Mouse (Mus musculus) liver, embryonic 11.5 days (tissue): ENCODE results near the gene Zpld1. TPM values are rescaled to one million over a fixed set of nuclear protein-coding genes. Genes with fewer than 3 reads are reported as not detected.

Experiments used
- ATAC-seq: fragments of 200-750 bp; cut with Nextera tagmentation; replicated peaks from 2 replicates; pipeline ENCODE4 v1.8.0; 2017; ENCODE audit warnings: moderate number of reproducible peaks, mild to moderate bottlenecking, moderate TSS enrichment, moderate library complexity; ENCODE audit not compliant: low FRiP score
- DNase-seq: peaks from one replicate; pipeline ENCODE4 v3.0.0-alpha.2; 2017; ENCODE audit warnings: low spot score
- H3K27ac ChIP-seq: fragments of 300-500 bp; sonication (generic); 2 replicates; pipeline ENCODE4 v1.5.1; 2014; ENCODE audit warnings: mild to moderate bottlenecking, low read depth, low read length, control low read depth
- H3K27me3 ChIP-seq: fragments of 300-500 bp; sonication (generic); replicated peaks from 2 replicates; pipeline ENCODE4 v1.6.1; 2014; ENCODE audit warnings: low read length, mixed read lengths; ENCODE audit not compliant: control insufficient read depth, insufficient read depth
- H3K36me3 ChIP-seq: fragments of 300-500 bp; sonication (generic); 2 replicates; pipeline ENCODE4 v1.6.1; 2014; ENCODE audit warnings: mild to moderate bottlenecking, low read length, moderate library complexity, mixed read lengths; ENCODE audit not compliant: control insufficient read depth, insufficient read depth
- H3K4me1 ChIP-seq: fragments of 300-500 bp; sonication (generic); replicated peaks from 2 replicates; pipeline ENCODE4 v1.6.1; 2014; ENCODE audit warnings: low read length, mixed read lengths; ENCODE audit not compliant: control insufficient read depth, insufficient read depth
- H3K4me2 ChIP-seq: fragments of 300-500 bp; sonication (generic); 2 replicates; pipeline ENCODE4 v1.6.1; 2014; ENCODE audit warnings: mild to moderate bottlenecking, control low read depth, moderate library complexity
- H3K4me3 ChIP-seq: fragments of 300-500 bp; sonication (generic); 2 replicates; pipeline ENCODE4 v1.5.1; 2014; ENCODE audit warnings: low read depth, low read length, control low read depth
- H3K9ac ChIP-seq: fragments of 300-500 bp; sonication (generic); 2 replicates; pipeline ENCODE4 v1.6.1; 2014; ENCODE audit warnings: low read depth, low read length, control low read depth
- H3K9me3 ChIP-seq: fragments of 300-500 bp; sonication (generic); 2 replicates; pipeline ENCODE4 v1.6.1; 2016; ENCODE audit warnings: low read length, inconsistent platforms, mixed read lengths; ENCODE audit not compliant: control insufficient read depth
- WGBS: fragments of 180-500 bp; shearing (Covaris S2); extraction: QIAGEN DNeasy Blood & Tissue Kit; methylation state at CpG from one replicate; pipeline ENCODE4 v1.1.7; 2014; 5-methylcytosine and 5-hydroxymethylcytosine counted together
- polyA plus RNA-seq: library from polyadenylated mRNA; unstranded; fragments of >200 nt; fragmentation: Nextera tagmentation; extraction: Ambion mirVana; gene quantifications from 2 replicates; pipeline ENCODE4 v1.2.1, GENCODE M21; 2014

The Zpld1 gene
- polyA plus RNA-seq, 1 experiment from 2014 or later = not detected

DNA sequence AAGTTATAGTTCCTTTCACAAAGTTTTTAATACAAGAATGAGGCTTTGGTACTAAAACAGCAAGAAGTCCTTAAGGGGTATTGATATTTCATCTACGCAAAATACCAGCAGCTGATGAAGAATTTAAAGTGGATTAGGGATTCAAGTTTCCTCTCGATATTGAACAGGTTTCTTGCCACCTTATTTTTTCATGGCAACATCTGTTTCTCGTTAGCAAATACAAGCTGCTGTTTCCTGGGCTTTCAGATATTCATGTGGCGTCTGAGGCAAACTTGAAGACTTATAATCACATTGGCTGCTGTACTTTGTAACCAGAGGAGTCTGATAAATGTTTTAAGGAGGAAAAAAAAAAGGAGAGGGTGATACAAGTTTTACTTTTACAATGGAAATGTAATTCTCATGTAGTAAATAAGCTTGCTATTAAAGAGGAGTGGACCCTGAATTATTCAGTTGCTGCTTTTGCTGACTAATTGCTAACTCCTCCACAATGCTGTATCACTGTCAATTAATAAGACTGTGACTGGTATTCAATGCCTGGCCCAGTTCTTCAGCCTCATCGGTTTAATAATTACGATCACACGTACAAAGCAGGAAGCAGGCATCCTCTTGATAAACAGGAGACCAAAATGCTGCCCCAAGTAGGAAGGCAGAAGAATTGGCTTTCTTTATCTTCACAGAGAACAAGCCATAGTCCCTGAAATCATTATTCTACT, 36.8 kb downstream of the Zpld1 start:
- H3K27ac ChIP-seq = no peak overlapping the region

GRCm38 (mm10) chr16:55259719-55260118, 38.1 kb downstream of the Zpld1 start:
- WGBS = 79% methylated on average over 6 of the region's 6 CpGs
- no peak for ATAC-seq
- no peak for DNase-seq

More for the DNA sequence above, 36.8 kb downstream of the Zpld1 start:
- WGBS = 58% methylated on average over 7 of the region's 7 CpGs
- Histone ChIP-seq H3K27me3 (no peaks in the 10 kb centered on the region), H3K9me3 (no peaks in the 10 kb centered on the region), H3K4me3 (no peak overlapping the region), H3K4me2 (no peak overlapping the region), H3K4me1 (no peaks in the 10 kb centered on the region), H3K36me3 (no peaks in the 10 kb centered on the region), H3K9ac (no peak overlapping the region)
- DNase-seq (no peak), ATAC-seq (no peak)

GRCm38 (mm10) chr16:55240996-55241395, 56.8 kb downstream of the Zpld1 start:
- WGBS = 64% methylated on average over 2 of the region's 2 CpGs
- H3K27me3 ChIP-seq = no peaks in the 10 kb centered on the region
- DNase-seq (no peak), ATAC-seq (no peak)
- H3K9ac ChIP-seq = no peak overlapping the region
- no peaks in the 10 kb centered on the region for H3K9me3 ChIP-seq
- no peak overlapping the region for H3K4me3 ChIP-seq
- H3K4me1 ChIP-seq = no peaks in the 10 kb centered on the region
- no peak overlapping the region for H3K27ac ChIP-seq
- H3K4me2 ChIP-seq = no peak overlapping the region
- no peaks in the 10 kb centered on the region for H3K36me3 ChIP-seq

More at GRCm38 (mm10) chr16:55259719-55260118, 38.1 kb downstream of the Zpld1 start:
- Histone ChIP-seq H3K27me3 (no peaks in the 10 kb centered on the region), H3K9me3 (no peaks in the 10 kb centered on the region), H3K36me3 (no peaks in the 10 kb centered on the region), H3K4me2 (no peak overlapping the region), H3K4me3 (no peak overlapping the region), H3K27ac (no peak overlapping the region), H3K9ac (no peak overlapping the region), H3K4me1 (no peaks in the 10 kb centered on the region)

- Histone ChIP-seq H3K9me3 (no peaks in the 10 kb centered on the region), H3K27me3 (no peaks in the 10 kb centered on the region), H3K36me3 (no peaks in the 10 kb centered on the region), H3K27ac (no peak overlapping the region), H3K9ac (no peak overlapping the region), H3K4me3 (no peak overlapping the region), H3K4me2 (no peak overlapping the region), H3K4me1 (no peaks in the 10 kb centered on the region)
- no peak for DNase-seq
- no peak for ATAC-seq
- WGBS = 72% methylated on average over 1 of the region's 1 CpGs
Measured at GRCm38 (mm10) chr16:55228995-55229622, 68.7 kb downstream of the Zpld1 start.

- ATAC-seq = no peak
- Histone ChIP-seq H3K4me3 (no peak overlapping the region), H3K4me2 (no peak overlapping the region), H3K36me3 (no peaks in the 10 kb centered on the region), H3K27ac (no peak overlapping the region), H3K27me3 (no peaks in the 10 kb centered on the region), H3K9me3 (no peaks in the 10 kb centered on the region), H3K4me1 (no peaks in the 10 kb centered on the region), H3K9ac (no peak overlapping the region)
- DNase-seq = no peak
- 87% methylated on average over 1 of the region's 1 CpGs for WGBS
Measured at GRCm38 (mm10) chr16:55203945-55204344, 93.8 kb downstream of the Zpld1 start.

GRCm38 (mm10) chr16:55190397-55190796, 107.4 kb downstream of the Zpld1 start:
- H3K27ac ChIP-seq = no peak overlapping the region
- no peak for DNase-seq
- ATAC-seq = no peak
- WGBS = 63% methylated on average over 2 of the region's 2 CpGs
- no peak overlapping the region for H3K4me2 ChIP-seq
- H3K9ac ChIP-seq = no peak overlapping the region
- no peaks in the 10 kb centered on the region for H3K4me1 ChIP-seq
- H3K27me3 ChIP-seq = no peaks in the 10 kb centered on the region
- H3K4me3 ChIP-seq = no peak overlapping the region
- no peaks in the 10 kb centered on the region for H3K9me3 ChIP-seq
- no peaks in the 10 kb centered on the region for H3K36me3 ChIP-seq

- Histone ChIP-seq H3K4me2 (no peak overlapping the region), H3K27me3 (no peaks in the 10 kb centered on the region), H3K4me3 (no peak overlapping the region), H3K36me3 (no peaks in the 10 kb centered on the region), H3K9me3 (no peaks in the 10 kb centered on the region), H3K27ac (no peak overlapping the region), H3K4me1 (no peaks in the 10 kb centered on the region), H3K9ac (no peak overlapping the region)
- ATAC-seq = no peak
- 68% methylated on average over 1 of the region's 1 CpGs for WGBS
- no peak for DNase-seq
Measured at GRCm38 (mm10) chr16:55185370-55185769, 112.4 kb downstream of the Zpld1 start.
